12 mouse cellular contexts compared by ENCODE assay signal in genomic region chrX:17544860-17545492, GRCm38 (mm10). TPM values are rescaled to one million over a fixed set of nuclear protein-coding genes. Genes with fewer than 3 reads are reported as not detected.
DNase-seq lines count a peak whose midpoint lies in the region; ATAC-seq lines count a peak whose summit lies in the region.
"Had no signal": no experiment of that assay in that cellular context is flagged by ENCODE, and none has a peak within 500 bp of the region (broad histone marks: within the 10 kb centered on the region; RNA-seq: fewer than 3 reads in every experiment).

No protein-coding gene starts in this region.

- no peaks in the 10 kb centered on the region for H3K9me3 ChIP-seq in hindbrain, embryonic 15.5 days
- no peaks in the 10 kb centered on the region for H3K9me3 ChIP-seq in hindbrain, embryonic 10.5 days
- no peaks in the 10 kb centered on the region for H3K9me3 ChIP-seq in lung, embryonic 16.5 days (ENCODE audit: control insufficient read depth, low read length)
- H3K9me3 ChIP-seq: heart, embryonic 12.5 days; liver, embryonic 12.5 days; midbrain, embryonic 12.5 days; neural tube, embryonic 15.5 days had no signal

- 41% methylated on average over 2 of the region's 2 CpGs for WGBS in hindbrain, embryonic 15.5 days
- 52% methylated on average over 2 of the region's 2 CpGs for WGBS in hindbrain, embryonic 10.5 days
- WGBS in lung, embryonic 16.5 days = 10% methylated on average over 2 of the region's 2 CpGs

- no peaks in the 10 kb centered on the region for H3K27me3 ChIP-seq in hindbrain, embryonic 15.5 days
- H3K27me3 ChIP-seq in hindbrain, embryonic 10.5 days (ENCODE audit: insufficient read depth, poor library complexity, severe bottlenecking) = no peaks in the 10 kb centered on the region
- H3K27me3 ChIP-seq in lung, embryonic 16.5 days (ENCODE audit: control insufficient read depth, insufficient read depth, low read depth, low read length) = no peaks in the 10 kb centered on the region
- H3K27me3 ChIP-seq: heart, embryonic 12.5 days; liver, embryonic 12.5 days; midbrain, embryonic 12.5 days; neural tube, embryonic 15.5 days had no signal

- no peak overlapping the region for H3K4me3 ChIP-seq in hindbrain, embryonic 15.5 days
- no peak overlapping the region for H3K4me3 ChIP-seq in hindbrain, embryonic 10.5 days
- no peak overlapping the region for H3K4me3 ChIP-seq in lung, embryonic 16.5 days (ENCODE audit: low read length)
- H3K4me3 ChIP-seq: heart, embryonic 12.5 days; liver, embryonic 12.5 days; midbrain, embryonic 12.5 days; neural tube, embryonic 15.5 days had no signal

- 0 out of 2 replicates have a peak, but pooled peaks have one; percentile 34 for ATAC-seq in hindbrain, embryonic 15.5 days (ENCODE audit: low FRiP score, low read depth)
- ATAC-seq in lung, embryonic 16.5 days (ENCODE audit: low read depth) = peak; percentile 24; the same call in 1 of the 2 replicates
- no peak for ATAC-seq in inflammation-experienced regulatory T-cells, adult 6 months
- ATAC-seq: liver, embryonic 12.5 days had no signal

- no peaks in the 10 kb centered on the region for H3K36me3 ChIP-seq in hindbrain, embryonic 15.5 days
- no peaks in the 10 kb centered on the region for H3K36me3 ChIP-seq in hindbrain, embryonic 10.5 days
- no peaks in the 10 kb centered on the region for H3K36me3 ChIP-seq in lung, embryonic 16.5 days (ENCODE audit: control insufficient read depth, insufficient read depth, low read length)
- H3K36me3 ChIP-seq: heart, embryonic 12.5 days; liver, embryonic 12.5 days; midbrain, embryonic 12.5 days; neural tube, embryonic 15.5 days had no signal

- no peak overlapping the region for H3K9ac ChIP-seq in hindbrain, embryonic 15.5 days
- no peak overlapping the region for H3K9ac ChIP-seq in lung, embryonic 16.5 days (ENCODE audit: low read length)
- H3K9ac ChIP-seq: heart, embryonic 12.5 days; liver, embryonic 12.5 days; midbrain, embryonic 12.5 days; neural tube, embryonic 15.5 days had no signal

- H3K4me2 ChIP-seq in hindbrain, embryonic 15.5 days = no peak overlapping the region
- H3K4me2 ChIP-seq in lung, embryonic 16.5 days (ENCODE audit: low read depth, low read length) = no peak overlapping the region
- H3K4me2 ChIP-seq: heart, embryonic 12.5 days; liver, embryonic 12.5 days; midbrain, embryonic 12.5 days; neural tube, embryonic 15.5 days had no signal

- no peak for DNase-seq in hindbrain, embryonic 10.5 days (ENCODE audit: low spot score)
- DNase-seq in lung, postnatal 4 days = no peak
- DNase-seq in cerebellum, postnatal 14 days = peak; percentile 15 to 26
- no peak for DNase-seq in B cell, adult 2 months
- DNase-seq: right cerebral cortex, postnatal 14 days had no signal

- H3K27ac ChIP-seq in hindbrain, embryonic 15.5 days (replicated peaks) = no peak overlapping the region
- no peak overlapping the region for H3K27ac ChIP-seq in hindbrain, embryonic 10.5 days
- H3K27ac ChIP-seq in lung, embryonic 16.5 days (ENCODE audit: low read length) = peak overlapping the region; percentile 59
- H3K27ac ChIP-seq: liver, embryonic 12.5 days; midbrain, embryonic 12.5 days; neural tube, embryonic 15.5 days had no signal

- H3K4me1 ChIP-seq in hindbrain, embryonic 15.5 days (replicated peaks) = no peaks in the 10 kb centered on the region
- H3K4me1 ChIP-seq in hindbrain, embryonic 10.5 days (replicated peaks) = peaks cover 11% of the 10 kb centered on the region
- H3K4me1 ChIP-seq in lung, embryonic 16.5 days (replicated peaks; ENCODE audit: control insufficient read depth, insufficient read depth, low read length) = no peaks in the 10 kb centered on the region
- H3K4me1 ChIP-seq: liver, embryonic 12.5 days had no signal

RNA-seq across cellular contexts. Expression of gene Fundc1, which starts 27.1 kb away (rescaled TPM):
- 55.1 and 58.6 TPM in 2 replicates for polyA plus RNA-seq in hindbrain, embryonic 15.5 days (2015; fragmentation: Nextera tagmentation; extraction: Ambion mirVana)
- 39.2 and 44.7 TPM in 2 replicates for polyA plus RNA-seq in hindbrain, embryonic 10.5 days (2016; fragmentation: Nextera tagmentation; extraction: Ambion mirVana)
- 70.9 and 74.8 TPM in 2 replicates for polyA plus RNA-seq in lung, embryonic 16.5 days (2015; fragmentation: Nextera tagmentation; extraction: Ambion mirVana)
- 10 to 100 TPM; 76.1 to 79.6 (median 79.1) TPM for polyA plus RNA-seq in inflammation-experienced regulatory T-cells, adult 6 months (2017; shearing (Covaris generic))

Comparison
In these comparisons a context has a peak if more than half of its experiments do, and no peak if none do; other contexts are left out.
1. DNase-seq: peak in cerebellum, postnatal 14 days (2 of 2); none in hindbrain, embryonic 10.5 days (single experiment), lung, postnatal 4 days (0 of 2) and B cell, adult 2 months (0 of 2).